Mouse (Mus musculus): ENCODE data around the gene Pop4. TPM values are rescaled to one million over a fixed set of nuclear protein-coding genes. Genes with fewer than 3 reads are reported as not detected.

Pop4 gene
- polyA plus RNA-seq, 1 experiment, result 17.2 TPM

Other genes starting within 250 kb of the Pop4 start
- 21.0 and 21.2 TPM in 2 replicates for gene Uri1, start 247.9 kb downstream of the Pop4 start, polyA plus RNA-seq (2012; ENCODE audit: insufficient read depth, insufficient read length, missing spikeins)
- 1.3 and 3.4 TPM in 2 replicates for gene Ccne1, start 163.9 kb downstream of the Pop4 start, polyA plus RNA-seq (2012; ENCODE audit: insufficient read depth, insufficient read length, missing spikeins)
- 56.3 and 63.9 TPM in 2 replicates for gene 1600014C10Rik, start 88.2 kb downstream of the Pop4 start, polyA plus RNA-seq (2012; ENCODE audit: insufficient read depth, insufficient read length, missing spikeins)
- 1.1 and 3.3 TPM in 2 replicates for gene Plekhf1, start 43.4 kb downstream of the Pop4 start, polyA plus RNA-seq (2012; ENCODE audit: insufficient read depth, insufficient read length, missing spikeins)

Measured in brown adipose tissue, adult 24 weeks (tissue).